Mouse (Mus musculus): Measurements from ENCODE around the gene Cd99l2.

GRCm38 (mm10) chrX:71540821-71541510 lies 48.3 kb upstream of the Cd99l2 start:
- TF ChIP-seq POLR2A (IDR thresholded peaks at IDR 0.05; ENCODE audit: insufficient read depth, low read length) (no peak), EP300 (IDR thresholded peaks at IDR 0.05; ENCODE audit: insufficient read depth, low read depth, low read length) (no peak)
